Mouse (Mus musculus) bone marrow macrophage, adult 2 months (primary cell): ENCODE results near the gene Kcp.

Experiments used
- CTCF ChIP-seq: IDR thresholded peaks from 2 replicates; pipeline ENCODE4 v1.5.1; 2012; ENCODE audit warnings: low read depth, mild to moderate bottlenecking, low read length, moderate library complexity
- POLR2A ChIP-seq: IDR thresholded peaks from 2 replicates; pipeline ENCODE4 v1.6.1; 2012; ENCODE audit warnings: mild to moderate bottlenecking, low read depth, low read length, borderline replicate concordance

GRCm38 (mm10) chr6:29529444-29529820 lies 21.7 kb upstream of the Kcp start:
- TF ChIP-seq CTCF (no peak), POLR2A (no peak)
